Mouse (Mus musculus): Measurements from ENCODE around the gene Cyp2j9.

- TF ChIP-seq CTCF (IDR thresholded peaks at IDR 0.05; ENCODE audit: control insufficient read depth, insufficient read depth, insufficient read length) (no peak), USF1 (IDR thresholded peaks at IDR 0.05; ENCODE audit: low read depth) (no peak), MAX (IDR thresholded peaks at IDR 0.05) (no peak), MYOG (IDR thresholded peaks at IDR 0.05; ENCODE audit: control insufficient read depth, extremely low read depth, insufficient read length) (no peak), CEBPB (IDR thresholded peaks at IDR 0.05; ENCODE audit: low read depth) (no peak), MYOD1 (IDR thresholded peaks at IDR 0.05; ENCODE audit: control insufficient read depth, insufficient read length, low read depth) (no peak), FOSL1 (IDR thresholded peaks at IDR 0.05; ENCODE audit: insufficient read depth, low read length, poor library complexity, severe bottlenecking) (no peak)
These were observed 45.4 kb downstream of the Cyp2j9 start for GRCm38 (mm10) chr4:96545976-96546375.
